Comparison of ENCODE assay signal across 9 mouse cellular contexts in genomic region chr5:115269969-115270368, GRCm38 (mm10). TPM values are rescaled to one million over a fixed set of nuclear protein-coding genes. Genes with fewer than 3 reads are reported as not detected.
A peak's percentile ranks its signal among the peaks of the same experiment; 100 is the strongest.
DNase-seq lines count a peak whose midpoint lies in the region; ATAC-seq and TF ChIP-seq lines count a peak whose summit lies in the region.
"Had no signal": no experiment of that assay in that cellular context is flagged by ENCODE, and none has a peak within 500 bp of the region (broad histone marks: within the 10 kb centered on the region; RNA-seq: fewer than 3 reads in every experiment).

No protein-coding gene starts in this region.

- peaks cover 74% of the 10 kb centered on the region for H3K79me2 ChIP-seq in myocyte (ENCODE audit: control insufficient read depth, insufficient read depth)

- no peak overlapping the region for H3ac ChIP-seq in myocyte (ENCODE audit: control insufficient read depth, insufficient read length)

- DNase-seq in kidney, postnatal 0 days (ENCODE audit: low spot score), result peak; percentile 20
- DNase-seq in kidney, postnatal 4 days, result no peak
- no peak for DNase-seq in forebrain, embryonic 11.5 days (ENCODE audit: low spot score)
- no peak for DNase-seq in urinary bladder, adult 18-20 months (ENCODE audit: low spot score in 2 of 2)
- DNase-seq in cerebellum, postnatal 4 days (ENCODE audit: low spot score in 2 of 2), result no peak
- DNase-seq in cerebellum, postnatal 25 days, result no peak
- DNase-seq: retina, postnatal 1 day had no signal

- H3K27ac ChIP-seq in kidney, postnatal 0 days, result no peak overlapping the region
- H3K27ac ChIP-seq in forebrain, embryonic 11.5 days (ENCODE audit: low read depth, low read length), result no peak overlapping the region
- H3K27ac ChIP-seq in intestine, embryonic 15.5 days, result no peak overlapping the region

- peaks cover 15% of the 10 kb centered on the region for H3K4me1 ChIP-seq in kidney, postnatal 0 days (replicated peaks; ENCODE audit: insufficient read depth, low read length)
- peaks cover 8% of the 10 kb centered on the region for H3K4me1 ChIP-seq in forebrain, embryonic 11.5 days (replicated peaks; ENCODE audit: control insufficient read depth, insufficient read depth, low read length)
- H3K4me1 ChIP-seq in intestine, embryonic 15.5 days (replicated peaks), result peaks cover 33% of the 10 kb centered on the region

- TF ChIP-seq CTCF in kidney, postnatal 0 days (IDR thresholded peaks at IDR 0.05; ENCODE audit: low read depth), result no peak

- peak overlapping the region; percentile 80 for H3K4me2 ChIP-seq in kidney, postnatal 0 days (ENCODE audit: low read length)
- peak overlapping the region; percentile 83; the same call in 1 of the 2 replicates for H3K4me2 ChIP-seq in forebrain, embryonic 11.5 days (ENCODE audit: low read depth, low read length, severe bottlenecking)
- peak overlapping the region; percentile 9; the same call in 1 of the 2 replicates for H3K4me2 ChIP-seq in intestine, embryonic 15.5 days (replicated peaks)
- peak overlapping the region; percentile 98 for H3K4me2 ChIP-seq in myocyte (ENCODE audit: low read depth)

- no peaks in the 10 kb centered on the region for H3K9me3 ChIP-seq in kidney, postnatal 0 days (replicated peaks; ENCODE audit: low read length)
- H3K9me3 ChIP-seq in forebrain, embryonic 11.5 days (ENCODE audit: control insufficient read depth, low read length), result no peaks in the 10 kb centered on the region
- H3K9me3 ChIP-seq in intestine, embryonic 15.5 days, result no peaks in the 10 kb centered on the region

- H3K9ac ChIP-seq in kidney, postnatal 0 days (ENCODE audit: low read depth, low read length), result no peak overlapping the region
- 0 out of 2 replicates have a peak overlapping the region, but pooled peaks have one; percentile 97 for H3K9ac ChIP-seq in forebrain, embryonic 11.5 days (ENCODE audit: low read length)
- no peak overlapping the region for H3K9ac ChIP-seq in intestine, embryonic 15.5 days

- no peaks in the 10 kb centered on the region for H3K27me3 ChIP-seq in kidney, postnatal 0 days (ENCODE audit: insufficient read depth, low read length)
- H3K27me3 ChIP-seq in forebrain, embryonic 11.5 days (ENCODE audit: control insufficient read depth, insufficient read depth, low read length), result no peaks in the 10 kb centered on the region
- H3K27me3 ChIP-seq in intestine, embryonic 15.5 days (replicated peaks), result no peaks in the 10 kb centered on the region
- no peaks in the 10 kb centered on the region for H3K27me3 ChIP-seq in myocyte (ENCODE audit: control insufficient read depth, insufficient read depth, insufficient read length)

- WGBS in kidney, postnatal 0 days, result 94% methylated on average over 1 of the region's 1 CpGs
- WGBS in forebrain, embryonic 11.5 days, result 96% methylated on average over 1 of the region's 1 CpGs
- 78% methylated on average over 1 of the region's 1 CpGs for WGBS in intestine, embryonic 15.5 days

- H3K4me3 ChIP-seq in kidney, postnatal 0 days (replicated peaks; ENCODE audit: low read depth, low read length), result no peak overlapping the region
- no peak overlapping the region for H3K4me3 ChIP-seq in forebrain, embryonic 11.5 days (ENCODE audit: low read depth, low read length)
- H3K4me3 ChIP-seq in intestine, embryonic 15.5 days (replicated peaks), result no peak overlapping the region
- H3K4me3 ChIP-seq in myocyte, result no peak overlapping the region

- ATAC-seq in kidney, postnatal 0 days (replicated peaks; ENCODE audit: low FRiP score, low read depth), result no peak
- ATAC-seq in forebrain, embryonic 11.5 days (replicated peaks; ENCODE audit: low FRiP score), result no peak
- no peak for ATAC-seq in intestine, embryonic 15.5 days

- no peak for TF ChIP-seq POLR2A in myocyte (IDR thresholded peaks at IDR 0.05; ENCODE audit: insufficient read length, low read depth)

- no peaks in the 10 kb centered on the region for H3K36me3 ChIP-seq in kidney, postnatal 0 days (ENCODE audit: insufficient read depth, low read length)
- no peaks in the 10 kb centered on the region; the same call in 1 of the 2 replicates for H3K36me3 ChIP-seq in forebrain, embryonic 11.5 days (ENCODE audit: control insufficient read depth, insufficient read depth, low read length)
- H3K36me3 ChIP-seq in intestine, embryonic 15.5 days, result no peaks in the 10 kb centered on the region
- no peaks in the 10 kb centered on the region for H3K36me3 ChIP-seq in myocyte (ENCODE audit: control insufficient read depth, insufficient read depth)

TF ChIP-seq in myocyte, 11 proteins besides CTCF, POLR2A, EP300 and RAD21:
- TF ChIP-seq E2F4 (IDR thresholded peaks at IDR 0.05; ENCODE audit: insufficient read depth) (no peak), TCF12 (IDR thresholded peaks at IDR 0.05; ENCODE audit: insufficient read depth, poor library complexity, severe bottlenecking) (no peak), TCF3 (IDR thresholded peaks at IDR 0.05; ENCODE audit: insufficient read length, low read depth) (no peak), POLR2AphosphoS2 (IDR thresholded peaks at IDR 0.05; ENCODE audit: insufficient read length, low read depth) (no peak), SRF (IDR thresholded peaks at IDR 0.05; ENCODE audit: control insufficient read depth, insufficient read length, low read depth) (no peak), REST (IDR thresholded peaks at IDR 0.05; ENCODE audit: insufficient read depth, insufficient read length) (no peak), MYOG (IDR thresholded peaks at IDR 0.05; ENCODE audit: control insufficient read depth in 1 of 3, insufficient read depth in 1 of 3, insufficient read length in 2 of 3, low read depth in 2 of 3) (no peak), USF1 (IDR thresholded peaks at IDR 0.05; ENCODE audit: low read depth) (no peak), MYOD1 (IDR thresholded peaks at IDR 0.05; ENCODE audit: control insufficient read depth in 1 of 3, insufficient read length in 2 of 3, low read depth in 2 of 3) (no peak), MAX (IDR thresholded peaks at IDR 0.05; ENCODE audit: low read depth) (no peak), CEBPB (IDR thresholded peaks at IDR 0.05; ENCODE audit: insufficient read depth, poor library complexity, severe bottlenecking) (no peak)
TF ChIP-seq in myocyte: peak in this region for 0.

RNA-seq across cellular contexts. Expression of gene Rnf10, which starts 2.7 kb away (rescaled TPM):
- polyA plus RNA-seq in kidney, postnatal 0 days (2015; fragmentation: Nextera tagmentation; extraction: Ambion mirVana), result 120 and 124 TPM in 2 replicates
- polyA plus RNA-seq in forebrain, embryonic 11.5 days (2014; fragmentation: Nextera tagmentation; extraction: Ambion mirVana), result 109 and 110 TPM in 2 replicates
- polyA plus RNA-seq in intestine, embryonic 15.5 days (2015; fragmentation: Nextera tagmentation; extraction: Ambion mirVana), result 119 and 120 TPM in 2 replicates
- polyA plus RNA-seq in myocyte (2012; fragmentation: generic; extraction: Trizol), result 220 TPM

RNA-seq across cellular contexts. Expression of gene Coq5, which starts 9.5 kb away (rescaled TPM):
- polyA plus RNA-seq in kidney, postnatal 0 days (2015; fragmentation: Nextera tagmentation; extraction: Ambion mirVana), result 44.7 and 46.6 TPM in 2 replicates
- polyA plus RNA-seq in forebrain, embryonic 11.5 days (2014; fragmentation: Nextera tagmentation; extraction: Ambion mirVana), result 57.1 and 58.2 TPM in 2 replicates
- 62.1 and 65.1 TPM in 2 replicates for polyA plus RNA-seq in intestine, embryonic 15.5 days (2015; fragmentation: Nextera tagmentation; extraction: Ambion mirVana)
- polyA plus RNA-seq in myocyte (2012; fragmentation: generic; extraction: Trizol), result 43.7 TPM

RNA-seq across cellular contexts. Expression of gene Dynll1, which starts 30.8 kb away (rescaled TPM):
- 1,395 and 1,475 TPM in 2 replicates for polyA plus RNA-seq in kidney, postnatal 0 days (2015; fragmentation: Nextera tagmentation; extraction: Ambion mirVana)
- polyA plus RNA-seq in forebrain, embryonic 11.5 days (2014; fragmentation: Nextera tagmentation; extraction: Ambion mirVana), result 1,518 and 1,534 TPM in 2 replicates
- polyA plus RNA-seq in intestine, embryonic 15.5 days (2015; fragmentation: Nextera tagmentation; extraction: Ambion mirVana), result 1,297 TPM in 2 replicates
- polyA plus RNA-seq in myocyte (2012; fragmentation: generic; extraction: Trizol), result 585 TPM

RNA-seq across cellular contexts. Expression of gene Pop5, which starts 34.3 kb away (rescaled TPM):
- 160 and 161 TPM in 2 replicates for polyA plus RNA-seq in kidney, postnatal 0 days (2015; fragmentation: Nextera tagmentation; extraction: Ambion mirVana)
- polyA plus RNA-seq in forebrain, embryonic 11.5 days (2014; fragmentation: Nextera tagmentation; extraction: Ambion mirVana), result 98.4 and 105 TPM in 2 replicates
- 126 and 128 TPM in 2 replicates for polyA plus RNA-seq in intestine, embryonic 15.5 days (2015; fragmentation: Nextera tagmentation; extraction: Ambion mirVana)
- polyA plus RNA-seq in myocyte (2012; fragmentation: generic; extraction: Trizol), result 82.3 TPM

RNA-seq across cellular contexts. Expression of gene Srsf9, which starts 57.0 kb away (rescaled TPM):
- 234 and 251 TPM in 2 replicates for polyA plus RNA-seq in kidney, postnatal 0 days (2015; fragmentation: Nextera tagmentation; extraction: Ambion mirVana)
- 373 and 388 TPM in 2 replicates for polyA plus RNA-seq in forebrain, embryonic 11.5 days (2014; fragmentation: Nextera tagmentation; extraction: Ambion mirVana)
- polyA plus RNA-seq in intestine, embryonic 15.5 days (2015; fragmentation: Nextera tagmentation; extraction: Ambion mirVana), result 217 and 220 TPM in 2 replicates
- polyA plus RNA-seq in myocyte (2012; fragmentation: generic; extraction: Trizol), result 52.0 TPM

Comparison
In these comparisons a context has a peak if more than half of its experiments do, and no peak if none do; other contexts are left out.
1. H3K4me2 ChIP-seq: peak in every context shown above with its lines; median percentile 98 in myocyte; 83 in forebrain, embryonic 11.5 days; 80 in kidney, postnatal 0 days; 9 in intestine, embryonic 15.5 days.